Mouse (Mus musculus): ENCODE measurements around the gene Etv5. TPM values are rescaled to one million over a fixed set of nuclear protein-coding genes. Genes with fewer than 3 reads are reported as not detected.

Gene Etv5
- total RNA-seq (2017), result 3.3 and 4.4 TPM in 2 replicates

- peak; percentile 93 for ATAC-seq (replicated peaks; ENCODE audit: low read depth, poor library complexity, severe bottlenecking)
These were observed at the start of gene Etv5 for GRCm38 (mm10) chr16:22439499-22440177. Gene Etv5 (minus strand): TSS chr16:22439719.

GRCm38 (mm10) chr16:22483900-22484299 lies 44.4 kb upstream of the Etv5 start:
- ATAC-seq (replicated peaks; ENCODE audit: low read depth, poor library complexity, severe bottlenecking), result no peak

- peak; percentile 83 for ATAC-seq (replicated peaks; ENCODE audit: low read depth, poor library complexity, severe bottlenecking)
These were observed 39.8 kb upstream of the Etv5 start for GRCm38 (mm10) chr16:22479322-22479721.

GRCm38 (mm10) chr16:22471728-22472127 lies 32.2 kb upstream of the Etv5 start:
- peak; percentile 45; the same call in 1 of the 2 replicates for ATAC-seq (replicated peaks; ENCODE audit: low read depth, poor library complexity, severe bottlenecking)

GRCm38 (mm10) chr16:22469385-22469784 lies 29.9 kb upstream of the Etv5 start:
- ATAC-seq (replicated peaks; ENCODE audit: low read depth, poor library complexity, severe bottlenecking), result no peak

GRCm38 (mm10) chr16:22467111-22467510 lies 27.6 kb upstream of the Etv5 start:
- ATAC-seq (replicated peaks; ENCODE audit: low read depth, poor library complexity, severe bottlenecking), result no peak

- no peak for ATAC-seq (replicated peaks; ENCODE audit: low read depth, poor library complexity, severe bottlenecking)
These were observed 26.9 kb upstream of the Etv5 start for GRCm38 (mm10) chr16:22466381-22466780.

- ATAC-seq (replicated peaks; ENCODE audit: low read depth, poor library complexity, severe bottlenecking), result no peak
These were observed 22.7 kb upstream of the Etv5 start for GRCm38 (mm10) chr16:22462220-22462619.

GRCm38 (mm10) chr16:22461728-22462127 lies 22.2 kb upstream of the Etv5 start:
- no peak for ATAC-seq (replicated peaks; ENCODE audit: low read depth, poor library complexity, severe bottlenecking)

GRCm38 (mm10) chr16:22460960-22461359 lies 21.4 kb upstream of the Etv5 start:
- peak; percentile 60 for ATAC-seq (replicated peaks; ENCODE audit: low read depth, poor library complexity, severe bottlenecking)

GRCm38 (mm10) chr16:22452082-22452481 lies 12.6 kb upstream of the Etv5 start:
- no peak for ATAC-seq (replicated peaks; ENCODE audit: low read depth, poor library complexity, severe bottlenecking)

GRCm38 (mm10) chr16:22448093-22448492 lies 8.6 kb upstream of the Etv5 start:
- no peak for ATAC-seq (replicated peaks; ENCODE audit: low read depth, poor library complexity, severe bottlenecking)

GRCm38 (mm10) chr16:22444786-22445185 lies 5.3 kb upstream of the Etv5 start:
- ATAC-seq (replicated peaks; ENCODE audit: low read depth, poor library complexity, severe bottlenecking), result 0 out of 2 replicates have a peak, but pooled peaks have one; percentile 34

- ATAC-seq (replicated peaks; ENCODE audit: low read depth, poor library complexity, severe bottlenecking), result no peak
These were observed 2.7 kb upstream of the Etv5 start for GRCm38 (mm10) chr16:22442202-22442601.

GRCm38 (mm10) chr16:22441317-22441716 lies 1.8 kb upstream of the Etv5 start:
- no peak for ATAC-seq (replicated peaks; ENCODE audit: low read depth, poor library complexity, severe bottlenecking)

- no peak for ATAC-seq (replicated peaks; ENCODE audit: low read depth, poor library complexity, severe bottlenecking)
These were observed 750 bp upstream of the Etv5 start for GRCm38 (mm10) chr16:22440269-22440668.

GRCm38 (mm10) chr16:22438441-22439373 lies 812 bp downstream of the Etv5 start:
- ATAC-seq (replicated peaks; ENCODE audit: low read depth, poor library complexity, severe bottlenecking), result no peak

GRCm38 (mm10) chr16:22436106-22436505 lies 3.4 kb downstream of the Etv5 start:
- peak; percentile 33 for ATAC-seq (replicated peaks; ENCODE audit: low read depth, poor library complexity, severe bottlenecking)

GRCm38 (mm10) chr16:22434530-22434929 lies 5.0 kb downstream of the Etv5 start:
- ATAC-seq (replicated peaks; ENCODE audit: low read depth, poor library complexity, severe bottlenecking), result no peak

GRCm38 (mm10) chr16:22433944-22434343 lies 5.6 kb downstream of the Etv5 start:
- no peak for ATAC-seq (replicated peaks; ENCODE audit: low read depth, poor library complexity, severe bottlenecking)

GRCm38 (mm10) chr16:22431773-22432172 lies 7.7 kb downstream of the Etv5 start:
- peak; percentile 45 for ATAC-seq (replicated peaks; ENCODE audit: low read depth, poor library complexity, severe bottlenecking)

All from common myeloid progenitor, adult 5-6 weeks (primary cell).